ENCODE assay signal across 9 mouse cellular contexts in the genomic region with DNA sequence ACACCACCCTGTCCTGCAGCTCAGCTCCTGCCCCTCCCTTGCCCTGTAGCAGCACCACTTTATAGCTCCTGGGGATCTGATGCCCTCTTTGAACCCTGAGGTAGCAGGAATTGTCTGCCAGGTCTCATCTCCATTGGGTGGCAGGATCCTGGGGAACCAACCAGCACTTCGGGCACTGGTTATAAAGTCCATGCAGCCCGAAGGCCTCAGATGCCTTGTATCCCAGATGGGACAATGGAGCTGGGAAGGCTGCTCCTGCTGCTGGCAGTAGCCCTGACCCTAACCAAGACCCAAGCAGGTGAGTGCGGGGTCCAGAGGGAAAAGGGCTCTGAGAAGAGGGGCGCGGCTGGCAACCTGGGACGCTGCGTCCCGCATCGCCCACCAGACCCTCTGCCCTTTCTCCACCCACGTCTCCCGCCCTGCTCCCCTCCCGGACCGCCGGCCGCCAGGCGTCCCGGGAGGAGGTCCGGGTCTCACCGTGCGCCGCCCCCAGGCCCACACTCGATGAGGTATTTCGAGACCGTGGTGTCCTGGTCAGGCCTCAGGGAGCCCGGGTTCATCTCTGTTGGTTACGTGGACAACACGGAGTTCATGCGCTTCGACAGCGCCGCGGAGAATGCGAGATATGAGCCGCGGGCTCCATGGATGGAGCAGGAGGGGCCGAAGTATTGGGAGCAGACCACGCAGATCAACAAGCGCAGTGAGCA. TPM values are rescaled to one million over a fixed set of nuclear protein-coding genes. Genes with fewer than 3 reads are reported as not detected.
DNase-seq lines count a peak whose midpoint lies in the region; ATAC-seq and TF ChIP-seq lines count a peak whose summit lies in the region.
"Had no signal": no experiment of that assay in that cellular context is flagged by ENCODE, and none has a peak within 500 bp of the region (broad histone marks: within the 10 kb centered on the region; RNA-seq: fewer than 3 reads in every experiment).

No protein-coding gene starts in this region.

- H3K4me3 ChIP-seq in layer of hippocampus, adult 2 months, result peak overlapping the region; percentile 22; the same call in 1 of the 2 replicates
- H3K4me3 ChIP-seq in embryonic facial prominence, embryonic 12.5 days, result peak overlapping the region; percentile 36
- peak overlapping the region; percentile 33 for H3K4me3 ChIP-seq in hindbrain, postnatal 0 days (ENCODE audit: low read length)
- H3K4me3 ChIP-seq: myocyte had no signal

- H3K9me3 ChIP-seq in embryonic facial prominence, embryonic 12.5 days, result peaks cover 7% of the 10 kb centered on the region; the same call in 1 of the 2 replicates
- H3K9me3 ChIP-seq in hindbrain, postnatal 0 days (ENCODE audit: low read length), result no peaks in the 10 kb centered on the region

- no peak for ATAC-seq in embryonic facial prominence, embryonic 12.5 days (ENCODE audit: insufficient number of reproducible peaks, insufficient read depth, low FRiP score, low TSS enrichment)
- peak; percentile 24; the same call in 1 of the 2 replicates for ATAC-seq in hindbrain, postnatal 0 days

- no peaks in the 10 kb centered on the region for H3K4me1 ChIP-seq in embryonic facial prominence, embryonic 12.5 days
- no peaks in the 10 kb centered on the region for H3K4me1 ChIP-seq in hindbrain, postnatal 0 days (ENCODE audit: insufficient read depth, low read length)

- no peak for DNase-seq in layer of hippocampus, adult 2 months (ENCODE audit: low spot score in 2 of 2)
- no peak for DNase-seq in layer of hippocampus, postnatal 10 days (ENCODE audit: low spot score in 2 of 2)
- peak; percentile 7 for DNase-seq in hindbrain, postnatal 0 days (ENCODE audit: low spot score)
- DNase-seq in naive thymus-derived CD4-positive, alpha-beta T cell, adult 2 months (ENCODE audit: low read depth), result peak; percentile 29
- no peak for DNase-seq in right cerebral cortex, adult 18-20 months
- no peak for DNase-seq in layer of hippocampus, adult 9-10 months (ENCODE audit: low spot score)
- DNase-seq in spleen, postnatal 4 days (ENCODE audit: low spot score in 2 of 2), result no peak

- H3K27me3 ChIP-seq in embryonic facial prominence, embryonic 12.5 days, result peaks cover 25% of the 10 kb centered on the region
- H3K27me3 ChIP-seq in hindbrain, postnatal 0 days (ENCODE audit: insufficient read depth, low read length), result no peaks in the 10 kb centered on the region

- no peak for TF ChIP-seq CTCF in layer of hippocampus, adult 2 months (conservative IDR thresholded peaks at IDR 0.05)
- TF ChIP-seq CTCF in hindbrain, postnatal 0 days (IDR thresholded peaks at IDR 0.05; ENCODE audit: low read depth), result no peak

- H3K4me2 ChIP-seq in embryonic facial prominence, embryonic 12.5 days (replicated peaks), result peak overlapping the region; percentile 57
- peak overlapping the region; percentile 56 for H3K4me2 ChIP-seq in hindbrain, postnatal 0 days (ENCODE audit: low read depth, low read length)

- 6% methylated on average over 38 of the region's 38 CpGs for WGBS in embryonic facial prominence, embryonic 12.5 days
- 9% methylated on average over 38 of the region's 38 CpGs for WGBS in hindbrain, postnatal 0 days

- no peak overlapping the region for H3K27ac ChIP-seq in layer of hippocampus, adult 2 months
- H3K27ac ChIP-seq in embryonic facial prominence, embryonic 12.5 days, result no peak overlapping the region
- H3K27ac ChIP-seq in hindbrain, postnatal 0 days, result no peak overlapping the region

- H3K9ac ChIP-seq in embryonic facial prominence, embryonic 12.5 days, result peak overlapping the region; percentile 40; the same call in 1 of the 2 replicates
- 0 out of 2 replicates have a peak overlapping the region, but pooled peaks have one; percentile 18 for H3K9ac ChIP-seq in hindbrain, postnatal 0 days (replicated peaks; ENCODE audit: low read length)

- no peaks in the 10 kb centered on the region for H3K36me3 ChIP-seq in embryonic facial prominence, embryonic 12.5 days
- H3K36me3 ChIP-seq in hindbrain, postnatal 0 days (ENCODE audit: insufficient read depth, low read length), result no peaks in the 10 kb centered on the region

RNA-seq across cellular contexts. Expression of a gene that starts 16.9 kb away (rescaled TPM):
- total RNA-seq in layer of hippocampus, adult 2 months (2021), result under 1 TPM in 1 of 2 experiments, not detected in 1; 0.38 TPM
- total RNA-seq in layer of hippocampus, postnatal 10 days (2021), result 1 to 10 TPM; 2.0 to 2.1 TPM
- polyA plus RNA-seq in embryonic facial prominence, embryonic 12.5 days (2016; fragmentation: Nextera tagmentation; extraction: Ambion mirVana), result 0.38 and 0.40 TPM in 2 replicates
- total RNA-seq in hindbrain, postnatal 0 days (2014; rRNA removed), result 9.7 and 17.7 TPM in 2 replicates
- polyA plus RNA-seq in hindbrain, postnatal 0 days (2015; fragmentation: Nextera tagmentation; extraction: Ambion mirVana), result 7.8 and 12.7 TPM in 2 replicates

RNA-seq across cellular contexts. Expression of a gene that starts 20.5 kb away (rescaled TPM):
- 1 to 10 TPM; 1.7 to 2.3 TPM for total RNA-seq in layer of hippocampus, adult 2 months (2021)
- total RNA-seq in layer of hippocampus, postnatal 10 days (2021), result 1 to 10 TPM; 1.2 to 1.8 TPM
- polyA plus RNA-seq in embryonic facial prominence, embryonic 12.5 days (2016; fragmentation: Nextera tagmentation; extraction: Ambion mirVana), result 2.0 and 2.2 TPM in 2 replicates
- 3.6 and 5.3 TPM in 2 replicates for total RNA-seq in hindbrain, postnatal 0 days (2014; rRNA removed)
- 1.2 and 1.9 TPM in 2 replicates for polyA plus RNA-seq in hindbrain, postnatal 0 days (2015; fragmentation: Nextera tagmentation; extraction: Ambion mirVana)

RNA-seq across cellular contexts. Expression of a gene that starts 38.7 kb away (rescaled TPM):
- under 1 TPM; 0.13 to 0.47 TPM for total RNA-seq in layer of hippocampus, adult 2 months (2021)
- total RNA-seq in layer of hippocampus, postnatal 10 days (2021), result under 1 TPM in 1 of 2 experiments, not detected in 1; 0.74 TPM
- not detected in 2 replicates for polyA plus RNA-seq in embryonic facial prominence, embryonic 12.5 days (2016; fragmentation: Nextera tagmentation; extraction: Ambion mirVana)
- total RNA-seq in hindbrain, postnatal 0 days (2014; rRNA removed), result 0.42 and 0.68 TPM in 2 replicates
- polyA plus RNA-seq in hindbrain, postnatal 0 days (2015; fragmentation: Nextera tagmentation; extraction: Ambion mirVana), result 1.4 and 1.5 TPM in 2 replicates

Comparison
In these comparisons a context has a peak if more than half of its experiments do, and no peak if none do; other contexts are left out.
1. DNase-seq: peak in hindbrain, postnatal 0 days (single experiment) and naive thymus-derived CD4-positive, alpha-beta T cell, adult 2 months (single experiment); none in layer of hippocampus, adult 2 months (0 of 2), layer of hippocampus, postnatal 10 days (0 of 2), right cerebral cortex, adult 18-20 months (single experiment), layer of hippocampus, adult 9-10 months (single experiment) and spleen, postnatal 4 days (0 of 2).
2. Peak in every context shown above with its lines, with median percentiles within 50 percentile points of each other: H3K4me3 ChIP-seq.